Mouse (Mus musculus) embryo, embryonic 9.5 days (tissue): Measurements from ENCODE around the gene Dao.

Source experiments
- DNase-seq: peaks from one replicate; pipeline ENCODE4 v3.0.0-alpha.2; 2017; ENCODE audit errors: extremely low spot score

Dao gene

GRCm38 (mm10) chr5:114003542-114003941, at the start of gene Dao:
Gene Dao (plus strand): TSS chr5:114003703.
- DNase-seq, result no peak

GRCm38 (mm10) chr5:113954421-113954820, 49.1 kb upstream of the Dao start:
- DNase-seq, result peak; percentile 82

GRCm38 (mm10) chr5:113955281-113955680, 48.2 kb upstream of the Dao start:
- DNase-seq, result no peak

GRCm38 (mm10) chr5:113955691-113956090, 47.8 kb upstream of the Dao start:
- no peak for DNase-seq

- DNase-seq, result peak; percentile 89
Observed at GRCm38 (mm10) chr5:113956510-113956909, 47.0 kb upstream of the Dao start.

- peak; percentile 40 for DNase-seq
Observed at GRCm38 (mm10) chr5:113959039-113959438, 44.5 kb upstream of the Dao start.

- DNase-seq, result no peak
Observed at GRCm38 (mm10) chr5:113960416-113960815, 43.1 kb upstream of the Dao start.

- no peak for DNase-seq
Observed at GRCm38 (mm10) chr5:113961776-113962175, 41.7 kb upstream of the Dao start.

- no peak for DNase-seq
Observed at GRCm38 (mm10) chr5:113964972-113965371, 38.5 kb upstream of the Dao start.

- no peak for DNase-seq
Observed at GRCm38 (mm10) chr5:113965659-113966185, 37.8 kb upstream of the Dao start.

GRCm38 (mm10) chr5:113966452-113967150, 36.9 kb upstream of the Dao start:
- no peak for DNase-seq

GRCm38 (mm10) chr5:113968371-113968770, 35.1 kb upstream of the Dao start:
- no peak for DNase-seq

- DNase-seq, result no peak
Observed at GRCm38 (mm10) chr5:113971434-113971960, 32.0 kb upstream of the Dao start.

GRCm38 (mm10) chr5:113972589-113973515, 30.7 kb upstream of the Dao start:
- DNase-seq, result peak; percentile 42

GRCm38 (mm10) chr5:113973790-113974189, 29.7 kb upstream of the Dao start:
- DNase-seq, result no peak

GRCm38 (mm10) chr5:113974576-113974975, 28.9 kb upstream of the Dao start:
- DNase-seq, result no peak

- DNase-seq, result no peak
Observed at GRCm38 (mm10) chr5:113975538-113976215, 27.8 kb upstream of the Dao start.

GRCm38 (mm10) chr5:113976597-113976996, 26.9 kb upstream of the Dao start:
- no peak for DNase-seq

GRCm38 (mm10) chr5:113977309-113977708, 26.2 kb upstream of the Dao start:
- no peak for DNase-seq

- DNase-seq, result no peak
Observed at GRCm38 (mm10) chr5:113980511-113980910, 23.0 kb upstream of the Dao start.

- no peak for DNase-seq
Observed at GRCm38 (mm10) chr5:113981171-113981570, 22.3 kb upstream of the Dao start.

- no peak for DNase-seq
Observed at GRCm38 (mm10) chr5:113981843-113982242, 21.7 kb upstream of the Dao start.
